Mouse (Mus musculus): ENCODE data around the gene Tmem136.
A peak's percentile ranks its signal among the peaks of the same experiment; 100 is the strongest.
"Not testable (repeated sequence)": the region's sequence is repeated elsewhere in the genome, so short reads cannot be mapped to it uniquely, and the experiment has no call there.

Gene Tmem136

GRCm38 (mm10) chr9:43116134-43116996 lies at the start of gene Tmem136:
Tmem136 (minus strand) TSS chr9:43116570.
- DNase-seq (ENCODE audit: low spot score in 2 of 2), result peak in 1 of 2 experiments; percentile 56

DNA sequence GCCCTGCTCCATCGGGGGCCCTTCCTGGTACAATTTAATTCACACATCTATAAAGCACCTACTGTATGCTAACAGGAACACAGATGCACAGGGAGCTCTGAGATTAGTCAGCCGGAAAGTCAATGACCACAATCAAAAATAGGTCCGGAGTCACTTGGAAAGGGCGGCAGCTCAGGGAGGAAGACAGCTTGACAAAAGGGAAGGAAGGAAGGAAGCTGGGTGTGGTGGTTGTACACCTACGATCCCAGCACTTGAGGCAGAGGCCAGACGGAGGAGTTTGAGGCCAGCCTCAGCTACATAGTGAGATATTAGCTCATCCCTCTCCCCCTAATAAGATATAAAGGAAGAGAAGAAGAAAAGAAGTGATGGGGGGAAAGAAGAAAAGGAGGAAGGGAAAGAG lies 39.6 kb upstream of the Tmem136 start:
- DNase-seq (ENCODE audit: low spot score in 2 of 2), result no peak

DNA sequence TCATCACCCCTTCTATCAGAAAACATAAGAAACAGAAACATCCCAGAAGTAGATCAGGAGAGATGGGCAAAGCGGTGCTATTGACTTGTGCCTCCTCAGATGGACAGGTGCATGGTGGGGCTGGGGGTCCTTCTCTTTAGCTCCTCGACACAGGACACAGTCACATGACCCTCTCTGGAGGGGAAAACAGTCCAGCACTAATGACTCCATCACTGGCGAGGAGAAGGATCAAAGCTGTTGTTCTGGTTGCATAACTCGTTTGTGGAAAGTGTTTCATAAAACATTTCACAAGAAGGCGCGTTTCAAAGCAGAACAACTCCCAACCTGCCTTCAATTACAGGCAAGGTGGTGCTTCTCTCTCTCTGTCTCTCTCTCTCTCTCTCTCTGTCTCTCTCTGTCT lies 35.4 kb upstream of the Tmem136 start:
- no peak for DNase-seq (ENCODE audit: low spot score in 2 of 2)

DNA sequence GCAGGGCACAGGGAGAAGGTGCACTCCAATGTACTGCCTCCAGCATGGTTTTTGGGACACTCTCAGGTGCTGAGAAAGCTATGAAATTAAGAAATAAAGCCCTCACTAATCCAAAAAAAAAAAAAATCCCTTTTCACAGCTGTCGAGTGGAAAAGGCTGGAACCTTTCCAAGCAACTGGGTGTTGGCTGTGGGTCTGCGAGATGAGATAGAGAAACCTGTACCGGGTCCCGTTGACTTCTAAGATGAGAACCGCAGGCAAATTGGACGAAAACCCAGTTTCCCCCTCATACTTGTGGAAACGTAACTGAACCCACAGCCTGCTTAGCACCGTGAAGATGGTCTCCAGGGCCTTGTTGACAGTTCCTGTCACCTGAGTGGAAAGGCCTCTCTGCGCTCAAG lies 34.6 kb upstream of the Tmem136 start:
- no peak for DNase-seq (ENCODE audit: low spot score in 2 of 2)

DNA sequence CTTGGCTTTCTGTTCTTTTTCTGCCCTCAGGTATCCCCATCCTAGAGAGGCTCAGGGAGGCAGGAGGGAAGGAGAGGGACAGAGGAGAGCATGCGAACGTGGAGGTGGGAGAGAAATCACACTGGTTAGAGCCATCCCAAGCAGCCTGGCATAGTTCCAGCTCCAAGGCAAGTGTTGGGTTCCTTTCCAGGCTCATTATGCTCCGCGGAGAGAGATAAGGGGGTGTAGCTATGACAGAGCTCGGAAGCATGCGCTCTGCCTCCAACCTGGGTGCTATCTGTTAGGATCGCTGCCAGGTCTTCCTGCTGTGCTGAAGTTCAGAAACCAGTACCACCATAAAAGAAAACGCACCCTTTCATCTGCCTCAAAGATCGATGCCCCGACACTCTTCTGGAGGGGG lies 33.7 kb upstream of the Tmem136 start:
- peak in 1 of 2 experiments; percentile 80 for DNase-seq (ENCODE audit: low spot score in 2 of 2)

DNA sequence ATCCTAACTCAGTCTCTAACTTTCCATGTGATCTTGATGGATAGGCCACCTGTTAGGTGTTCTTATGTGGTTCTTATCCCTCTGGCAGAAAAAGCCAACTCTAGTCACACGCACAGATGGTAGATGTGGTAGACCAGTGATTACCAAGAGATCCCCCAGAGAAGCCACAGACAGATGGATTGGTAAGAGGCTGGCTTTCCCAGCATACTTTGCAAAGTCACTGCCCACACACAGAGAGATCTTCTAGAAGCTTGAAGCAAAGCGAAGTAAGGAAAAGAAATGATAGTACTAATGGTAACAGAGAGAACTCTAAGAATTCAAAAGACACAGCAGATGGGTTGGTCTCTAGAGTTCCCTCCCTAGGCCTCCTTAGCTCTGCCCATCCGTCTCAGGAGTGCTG lies 33.1 kb upstream of the Tmem136 start:
- peak in 1 of 2 experiments; percentile 65 for DNase-seq (ENCODE audit: low spot score in 2 of 2)

DNA sequence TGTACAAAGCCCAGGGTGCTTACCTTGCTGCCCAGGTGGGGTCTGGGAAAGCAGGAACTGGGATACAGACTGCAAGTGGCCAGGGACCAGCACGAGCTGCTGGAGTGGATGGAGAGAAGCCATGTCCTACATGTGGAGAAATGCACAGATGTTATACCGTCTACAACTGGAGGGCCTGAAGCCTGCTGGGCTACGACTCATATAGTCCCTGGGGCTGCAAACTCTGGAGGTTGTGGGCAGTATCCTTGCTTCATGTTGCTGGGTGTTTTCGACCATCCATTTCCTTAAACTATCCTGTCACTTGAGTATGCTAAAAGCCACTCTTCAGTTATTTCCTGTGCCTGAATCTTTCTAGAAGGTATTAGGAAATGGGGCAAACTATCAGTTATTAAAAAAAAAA lies 28.8 kb upstream of the Tmem136 start:
- no peak for DNase-seq (ENCODE audit: low spot score in 2 of 2)

- no peak for DNase-seq (ENCODE audit: low spot score in 2 of 2)
These were observed 27.9 kb upstream of the Tmem136 start for GRCm38 (mm10) chr9:43144206-43144810.

DNA sequence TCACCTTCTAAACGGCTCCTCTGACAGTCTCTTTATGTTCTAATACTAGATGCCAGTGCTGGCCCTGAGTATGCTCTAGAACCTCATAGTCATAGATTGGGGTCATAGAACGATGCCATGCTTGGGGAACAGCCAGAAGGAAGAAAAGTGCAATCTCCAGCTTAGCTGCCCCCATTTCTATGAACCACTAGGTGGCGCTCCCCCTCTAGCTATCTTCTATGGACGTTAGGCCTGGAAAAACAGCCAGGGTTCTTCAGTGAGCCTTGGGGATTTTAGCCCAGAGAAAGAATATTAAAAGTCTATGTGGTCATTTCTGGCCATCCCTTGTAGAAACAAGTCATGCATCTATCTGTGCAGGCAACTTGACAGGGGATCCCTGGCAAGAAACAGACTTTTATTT lies 25.5 kb upstream of the Tmem136 start:
- DNase-seq (ENCODE audit: low spot score in 2 of 2), result peak in 1 of 2 experiments; percentile 81

- DNase-seq (ENCODE audit: low spot score in 2 of 2), result peak in 1 of 2 experiments; percentile 78
These were observed 17.2 kb upstream of the Tmem136 start for GRCm38 (mm10) chr9:43133525-43133924.

- no peak for DNase-seq (ENCODE audit: low spot score in 2 of 2)
These were observed 16.0 kb upstream of the Tmem136 start for GRCm38 (mm10) chr9:43132380-43132779.

- no peak for DNase-seq (ENCODE audit: low spot score in 2 of 2)
These were observed 15.6 kb upstream of the Tmem136 start for GRCm38 (mm10) chr9:43131940-43132339.

DNA sequence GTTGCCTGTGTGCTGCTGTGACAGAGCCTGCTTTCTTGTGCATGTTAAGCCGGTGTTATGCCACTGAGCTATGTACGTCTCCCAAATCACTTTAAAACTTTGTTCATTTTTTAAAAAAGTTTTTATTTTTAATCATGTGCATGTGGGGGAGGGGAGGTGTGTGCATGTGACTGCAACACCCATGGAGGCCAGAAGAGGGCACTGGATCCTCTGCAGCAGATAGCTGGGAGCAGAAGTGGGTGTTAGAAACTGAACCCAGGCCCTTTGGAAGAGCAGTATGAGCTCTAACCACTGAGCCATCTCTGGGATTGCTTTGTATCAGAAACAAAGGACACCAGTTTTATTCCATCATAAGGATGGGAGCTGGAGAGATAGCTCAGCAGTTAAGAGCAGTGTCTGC lies 14.3 kb upstream of the Tmem136 start:
- no peak for DNase-seq (ENCODE audit: low spot score in 2 of 2)

DNA sequence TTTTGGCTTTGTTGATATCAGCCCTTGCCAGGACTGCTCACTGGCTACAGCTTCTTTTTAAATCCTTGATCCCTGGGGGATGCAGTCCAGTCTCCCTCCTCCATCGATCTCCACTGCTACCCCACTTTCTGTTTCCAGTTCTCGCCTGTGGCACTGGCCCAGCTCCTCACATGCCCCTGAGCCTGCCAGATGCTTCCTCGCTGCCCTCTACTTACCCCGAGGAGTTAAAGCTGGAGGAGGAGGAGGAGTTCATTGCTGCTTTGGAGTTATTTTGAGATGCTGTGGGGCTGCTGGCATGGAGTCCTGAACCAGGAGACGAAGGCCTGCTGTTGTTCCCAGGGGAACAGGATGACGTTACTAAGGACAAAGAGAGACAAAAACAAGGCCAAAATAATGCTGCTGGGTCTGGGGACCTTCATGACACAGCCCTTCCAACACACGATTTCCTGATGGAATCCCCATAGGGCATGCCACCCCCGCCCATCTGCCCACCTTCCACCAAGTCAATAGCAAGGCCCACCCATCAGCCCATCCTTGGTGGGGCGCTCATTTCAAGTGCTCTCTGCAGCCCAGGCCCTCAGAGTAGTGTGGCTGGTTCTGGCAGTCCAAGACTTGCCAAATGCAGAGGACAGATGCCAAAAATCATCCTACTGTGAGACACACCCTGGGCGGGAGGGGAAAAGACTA lies 10.9 kb upstream of the Tmem136 start:
- peak in 1 of 2 experiments; percentile 61 for DNase-seq (ENCODE audit: low spot score in 2 of 2)

- DNase-seq (ENCODE audit: low spot score in 2 of 2), result no peak
These were observed 6.0 kb upstream of the Tmem136 start for GRCm38 (mm10) chr9:43122379-43122778.

DNA sequence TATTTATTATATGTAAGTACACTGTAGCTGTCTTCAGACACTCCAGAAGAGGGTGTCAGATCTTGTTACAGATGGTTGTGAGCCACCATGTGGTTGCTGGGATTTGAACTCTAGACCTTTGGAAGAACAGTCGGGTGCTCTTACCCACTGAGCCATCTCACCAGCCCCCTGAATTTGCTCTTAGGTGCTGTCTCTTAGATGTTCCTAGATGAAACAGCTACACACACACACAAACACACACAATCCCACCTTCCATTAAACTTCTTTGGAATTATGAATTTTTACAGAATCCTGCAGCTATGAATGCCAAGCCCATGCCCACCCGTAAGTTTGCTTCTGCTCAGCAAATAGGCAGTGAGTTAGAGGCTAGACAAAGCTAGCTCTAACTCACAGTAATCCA lies 5.6 kb upstream of the Tmem136 start:
- DNase-seq (ENCODE audit: low spot score in 2 of 2), result not testable (repeated sequence)

DNA sequence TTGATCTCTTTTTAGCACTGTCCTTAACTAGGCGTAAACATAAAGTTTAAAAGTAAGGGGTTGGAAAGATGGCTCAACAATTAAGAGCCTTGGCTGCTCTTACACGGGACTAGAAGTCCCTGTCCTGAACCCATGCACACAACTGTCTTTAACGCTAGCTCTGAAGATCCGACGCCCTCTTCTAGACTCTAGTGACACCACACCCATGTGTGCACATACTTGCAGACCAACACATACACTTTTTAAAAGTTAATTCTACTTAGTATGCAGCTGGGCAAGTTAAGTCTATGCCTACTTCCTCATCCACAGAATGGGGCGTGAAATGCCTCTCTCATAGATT lies 597 bp upstream of the Tmem136 start:
- no peak for DNase-seq (ENCODE audit: low spot score in 2 of 2)

- DNase-seq (ENCODE audit: low spot score in 2 of 2), result no peak
These were observed 788 bp downstream of the Tmem136 start for GRCm38 (mm10) chr9:43115431-43116133.

GRCm38 (mm10) chr9:43114833-43115232 lies 1.5 kb downstream of the Tmem136 start:
- no peak for DNase-seq (ENCODE audit: low spot score in 2 of 2)

DNA sequence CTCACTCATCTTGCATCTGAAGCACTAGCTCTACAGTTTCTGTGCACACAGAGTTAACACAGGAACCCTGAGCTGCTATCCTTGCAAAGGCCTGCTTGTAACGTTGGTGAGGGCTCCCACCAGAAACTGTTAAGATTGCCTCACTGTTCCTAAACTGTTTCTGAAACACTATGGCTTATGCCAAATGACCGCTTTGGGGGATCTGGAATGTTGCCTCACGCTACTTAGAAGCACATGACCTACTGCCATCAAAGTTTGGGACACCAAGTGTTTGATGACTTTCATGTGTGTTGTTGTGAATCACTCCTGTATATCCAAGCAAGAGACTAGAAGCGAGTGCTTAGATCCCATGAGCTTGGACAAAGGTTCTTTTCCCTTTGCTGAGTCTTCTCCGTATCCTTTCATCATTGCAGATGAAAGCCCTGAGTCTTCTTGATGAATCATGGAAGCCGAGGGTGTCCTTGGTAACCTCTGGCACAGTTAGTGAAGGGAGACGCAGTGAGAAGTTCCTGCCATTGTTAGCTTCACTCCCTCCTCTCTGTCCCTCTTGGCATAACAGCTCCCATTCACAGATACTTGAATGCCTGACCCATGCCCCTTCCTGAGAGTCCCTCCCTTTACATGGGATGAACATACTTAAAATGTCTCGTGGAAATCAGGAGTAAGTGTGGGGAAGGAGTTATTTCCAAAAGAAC lies 5.9 kb downstream of the Tmem136 start:
- DNase-seq (ENCODE audit: low spot score in 2 of 2), result no peak

DNA sequence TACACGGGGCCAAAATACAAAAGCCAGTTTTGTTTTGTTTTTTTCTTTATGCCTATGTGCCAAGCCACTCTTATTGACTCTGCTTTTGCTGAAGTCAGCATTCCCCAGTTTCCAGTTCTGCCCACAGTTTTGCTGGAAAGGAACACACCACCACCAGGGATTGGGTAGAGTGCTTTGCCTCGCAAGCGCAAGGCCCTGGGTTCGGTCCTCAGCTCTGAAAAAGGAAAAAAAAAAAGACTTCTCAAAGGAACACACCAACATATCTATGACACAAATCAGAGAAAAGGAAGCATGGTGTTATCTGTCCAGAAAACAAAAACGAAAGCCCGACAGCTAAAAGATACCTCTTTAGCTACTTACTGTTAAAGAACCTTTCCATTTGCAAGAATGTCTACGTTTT lies 7.2 kb downstream of the Tmem136 start:
- DNase-seq (ENCODE audit: low spot score in 2 of 2), result no peak

- no peak for DNase-seq (ENCODE audit: low spot score in 2 of 2)
These were observed 7.6 kb downstream of the Tmem136 start for GRCm38 (mm10) chr9:43108721-43109120.

All from left cerebral cortex, adult 9 months (tissue).